Mouse (Mus musculus) embryo, embryonic 10 days (tissue): ENCODE results near the gene Gm9913.

Source experiments
- DNase-seq: peaks from one replicate; pipeline ENCODE4 v3.0.0-alpha.2; 2015; ENCODE audit warnings: low spot score

Gene Gm9913

DNA sequence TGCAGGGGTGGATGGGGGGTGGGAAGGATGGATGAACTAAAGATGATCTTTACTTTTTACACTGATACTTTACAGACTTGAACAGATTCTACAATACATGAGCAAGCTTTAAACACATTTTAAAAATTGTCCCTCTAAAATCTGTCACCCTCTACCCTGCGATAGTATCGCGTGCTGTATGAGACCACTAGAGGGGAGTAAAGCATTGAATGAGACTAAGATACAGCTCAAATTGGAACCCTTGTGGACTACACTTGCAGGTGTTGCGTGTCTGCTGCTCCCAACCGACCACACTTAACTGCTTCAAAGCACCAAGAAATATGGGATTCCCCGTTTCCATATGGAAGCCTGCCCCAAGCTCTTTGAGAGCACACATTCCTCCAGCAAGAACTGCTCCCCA lies 50.9 kb downstream of the Gm9913 start:
- DNase-seq: peak; percentile 25
